Mouse (Mus musculus) adrenal gland, postnatal 25 days (tissue): ENCODE measurements around the gene Ephb3. TPM values are rescaled to one million over a fixed set of nuclear protein-coding genes. Genes with fewer than 3 reads are reported as not detected.
A peak's percentile ranks its signal among the peaks of the same experiment; 100 is the strongest.
"Not testable (repeated sequence)": the region's sequence is repeated elsewhere in the genome, so short reads cannot be mapped to it uniquely, and the experiment has no call there.

Source experiments
- DNase-seq: peaks from one replicate; pipeline ENCODE4 v3.0.0; 2021; ENCODE audit warnings: mixed read lengths
- long read RNA-seq: library from polyadenylated mRNA; stranded (forward); transcript quantifications from one replicate; pipeline ENCODE4 v2.0.0, GENCODE M21; 2021
- total RNA-seq: library from RNA; stranded (reverse); gene quantifications from 2 replicates; pipeline ENCODE4 v1.2.3, GENCODE M21; 2021

The Ephb3 gene
- total RNA-seq = 1.9 and 2.3 TPM in 2 replicates
- long read RNA-seq, full-length matches to known transcripts = 1 of 3 reads
- long read RNA-seq, partial matches to known transcripts = 1 of 3 reads
- long read RNA-seq, other reads (novel, unspliced or antisense) = 1 of 3 reads

- DNase-seq = peak; percentile 98
Measured at GRCm38 (mm10) chr16:21204367-21205092, at the start of gene Ephb3. Gene Ephb3 (plus strand): TSS chr16:21204755.

GRCm38 (mm10) chr16:21156261-21156660 lies 48.3 kb upstream of the Ephb3 start:
- DNase-seq = not testable (repeated sequence)

GRCm38 (mm10) chr16:21159226-21159625 lies 45.3 kb upstream of the Ephb3 start:
- not testable (repeated sequence) for DNase-seq

GRCm38 (mm10) chr16:21163423-21163822 lies 41.1 kb upstream of the Ephb3 start:
- not testable (repeated sequence) for DNase-seq

- DNase-seq = not testable (repeated sequence)
Measured at GRCm38 (mm10) chr16:21165343-21166220, 39.0 kb upstream of the Ephb3 start.

GRCm38 (mm10) chr16:21168730-21169129 lies 35.8 kb upstream of the Ephb3 start:
- DNase-seq = no peak

GRCm38 (mm10) chr16:21175236-21175635 lies 29.3 kb upstream of the Ephb3 start:
- no peak for DNase-seq

- no peak for DNase-seq
Measured at GRCm38 (mm10) chr16:21182108-21182507, 22.4 kb upstream of the Ephb3 start.

- no peak for DNase-seq
Measured at GRCm38 (mm10) chr16:21184697-21185096, 19.9 kb upstream of the Ephb3 start.

GRCm38 (mm10) chr16:21187568-21187967 lies 17.0 kb upstream of the Ephb3 start:
- DNase-seq = no peak

GRCm38 (mm10) chr16:21188345-21188744 lies 16.2 kb upstream of the Ephb3 start:
- DNase-seq = no peak

- no peak for DNase-seq
Measured at GRCm38 (mm10) chr16:21191569-21191968, 13.0 kb upstream of the Ephb3 start.

- DNase-seq = no peak
Measured at GRCm38 (mm10) chr16:21192509-21193354, 11.8 kb upstream of the Ephb3 start.

- DNase-seq = no peak
Measured at GRCm38 (mm10) chr16:21194182-21194581, 10.4 kb upstream of the Ephb3 start.

- DNase-seq = no peak
Measured at GRCm38 (mm10) chr16:21195260-21195866, 9.2 kb upstream of the Ephb3 start.

GRCm38 (mm10) chr16:21196576-21196975 lies 8.0 kb upstream of the Ephb3 start:
- no peak for DNase-seq

- DNase-seq = no peak
Measured at GRCm38 (mm10) chr16:21197542-21197941, 7.0 kb upstream of the Ephb3 start.

- no peak for DNase-seq
Measured at GRCm38 (mm10) chr16:21198006-21198405, 6.5 kb upstream of the Ephb3 start.

- DNase-seq = no peak
Measured at GRCm38 (mm10) chr16:21198529-21198928, 6.0 kb upstream of the Ephb3 start.

- no peak for DNase-seq
Measured at GRCm38 (mm10) chr16:21199426-21199825, 5.1 kb upstream of the Ephb3 start.

GRCm38 (mm10) chr16:21202731-21203130 lies 1.8 kb upstream of the Ephb3 start:
- no peak for DNase-seq
